Mouse (Mus musculus) neural tube, embryonic 14.5 days (tissue): ENCODE measurements around the gene Tspo. TPM values are rescaled to one million over a fixed set of nuclear protein-coding genes. Genes with fewer than 3 reads are reported as not detected.

ENCODE experiments used
- ATAC-seq: fragments of 200-750 bp; cut with Nextera tagmentation; 2 replicates; pipeline ENCODE4 v1.8.0; 2017; ENCODE audit warnings: low read depth, mild to moderate bottlenecking, moderate TSS enrichment, moderate library complexity
- H3K27ac ChIP-seq: fragments of 300-500 bp; sonication (generic); 2 replicates; pipeline ENCODE4 v1.5.1; 2014; ENCODE audit warnings: low read depth, mild to moderate bottlenecking, control low read depth, low read length, moderate library complexity, mixed read lengths
- H3K27me3 ChIP-seq: fragments of 300-500 bp; sonication (generic); 2 replicates; pipeline ENCODE4 v1.6.1; 2014; ENCODE audit warnings: low read length; ENCODE audit not compliant: control insufficient read depth, insufficient read depth
- H3K36me3 ChIP-seq: fragments of 300-500 bp; sonication (generic); 2 replicates; pipeline ENCODE4 v1.6.1; 2014; ENCODE audit warnings: low read length, mixed read lengths; ENCODE audit not compliant: control insufficient read depth, insufficient read depth
- H3K4me1 ChIP-seq: fragments of 300-500 bp; sonication (generic); 2 replicates; pipeline ENCODE4 v1.6.1; 2014; ENCODE audit warnings: low read length; ENCODE audit not compliant: control insufficient read depth, insufficient read depth
- H3K4me2 ChIP-seq: fragments of 300-500 bp; sonication (generic); 2 replicates; pipeline ENCODE4 v1.6.1; 2014; ENCODE audit warnings: mild to moderate bottlenecking, low read depth, low read length, control low read depth
- H3K4me3 ChIP-seq: fragments of 300-500 bp; sonication (generic); 2 replicates; pipeline ENCODE4 v1.5.1; 2014; ENCODE audit warnings: low read depth, low read length, control low read depth, mixed read lengths
- H3K9ac ChIP-seq: fragments of 300-500 bp; sonication (generic); replicated peaks from 2 replicates; pipeline ENCODE4 v1.6.1; 2014; ENCODE audit warnings: low read depth, mild to moderate bottlenecking, control low read depth, low read length, mixed read lengths
- H3K9me3 ChIP-seq: fragments of 300-500 bp; sonication (generic); 2 replicates; pipeline ENCODE4 v1.6.1; 2016; ENCODE audit warnings: low read length; ENCODE audit not compliant: control insufficient read depth
- WGBS: fragments of 180-500 bp; shearing (Covaris S2); extraction: QIAGEN DNeasy Blood & Tissue Kit; methylation state at CpG from one replicate; pipeline ENCODE4 v1.1.7; 2014; 5-methylcytosine and 5-hydroxymethylcytosine counted together
- polyA plus RNA-seq: library from polyadenylated mRNA; unstranded; fragments of >200 nt; fragmentation: Nextera tagmentation; extraction: Ambion mirVana; gene quantifications from 2 replicates; pipeline ENCODE4 v1.2.1, GENCODE M21; 2014

Gene Tspo
- polyA plus RNA-seq: 4.7 and 7.7 TPM in 2 replicates

DNA sequence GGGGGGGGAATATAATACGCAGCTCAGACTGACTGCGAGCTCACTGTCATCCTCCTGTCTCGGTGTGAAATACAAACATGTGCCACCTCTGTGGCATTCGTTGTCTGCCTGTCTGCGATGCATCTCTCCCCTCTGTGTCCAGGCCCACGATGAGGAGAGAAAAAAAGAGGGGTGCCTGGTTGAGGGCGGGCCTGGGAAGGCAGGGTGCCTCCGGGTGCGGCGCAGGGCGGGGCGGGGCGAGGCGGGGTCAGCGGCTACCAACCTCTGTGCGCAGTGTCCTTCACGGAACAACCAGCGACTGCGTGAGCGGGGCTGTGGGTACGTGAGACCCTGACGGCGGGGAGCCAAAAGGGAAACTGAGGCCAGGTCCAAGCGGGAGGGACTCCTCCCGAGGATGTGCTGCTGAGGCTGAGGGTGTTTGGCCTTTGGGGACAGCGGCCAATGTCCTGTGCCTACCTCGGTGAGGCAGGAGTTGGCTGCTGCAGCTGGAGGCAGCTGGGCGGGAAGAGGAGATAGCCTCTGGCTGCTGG, at the start of gene Tspo, which contains the start of gene Mcat:
Tspo (plus strand) TSS at position 266 of the 530 bp plus-strand sequence.
Mcat (minus strand) TSS at position 461 of the 530 bp plus-strand sequence.
- WGBS: under 1% methylated on average over 28 of the region's 28 CpGs
- no peak for ATAC-seq
- H3K9ac ChIP-seq: peak within 1 kb of the TSS; percentile 52
- peaks cover 14% of the 10 kb centered on the region; the same call in 1 of the 2 replicates for H3K4me1 ChIP-seq
- H3K27me3 ChIP-seq: peaks cover 4% of the 10 kb centered on the region
- H3K4me3 ChIP-seq: peak within 1 kb of the TSS; percentile 25
- H3K27ac ChIP-seq: no peak within 1 kb of the TSS
- H3K4me2 ChIP-seq: peak within 1 kb of the TSS; percentile 64
- H3K9me3 ChIP-seq: no peaks in the 10 kb centered on the region
- H3K36me3 ChIP-seq: no peaks in the 10 kb centered on the region

DNA sequence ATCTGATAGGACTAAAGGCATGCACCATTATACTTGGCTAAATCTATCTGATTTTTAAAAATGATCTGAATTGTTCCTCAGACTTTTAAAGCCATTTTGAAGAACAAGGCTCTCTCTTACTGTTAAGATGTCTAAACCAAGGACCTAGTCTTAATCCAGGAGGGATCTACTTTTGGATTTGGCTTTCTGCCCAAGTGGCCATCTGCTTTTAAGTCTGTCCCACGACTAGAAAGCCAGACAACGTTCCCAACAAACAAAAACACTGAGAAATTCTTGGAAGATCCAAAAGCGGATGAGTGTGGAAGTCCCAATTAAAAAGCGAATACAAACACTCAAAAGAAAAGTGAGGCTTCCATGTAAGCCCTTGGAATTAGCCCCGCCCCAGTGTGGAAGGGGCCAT, 48.4 kb upstream of the Tspo start:
- ATAC-seq: no peak

GRCm38 (mm10) chr15:83518215-83519048, 45.0 kb upstream of the Tspo start:
- no peaks in the 10 kb centered on the region for H3K36me3 ChIP-seq
- H3K4me2 ChIP-seq: peak overlapping the region; percentile 23; the same call in 1 of the 2 replicates
- no peak overlapping the region for H3K27ac ChIP-seq
- no peak overlapping the region for H3K4me3 ChIP-seq
- no peaks in the 10 kb centered on the region for H3K4me1 ChIP-seq
- 35% methylated on average over 20 of the region's 20 CpGs for WGBS
- H3K27me3 ChIP-seq: no peaks in the 10 kb centered on the region
- no peaks in the 10 kb centered on the region for H3K9me3 ChIP-seq
- ATAC-seq: peak; percentile 60; the same call in 1 of the 2 replicates
- no peak overlapping the region for H3K9ac ChIP-seq

More for the DNA sequence above, 48.4 kb upstream of the Tspo start:
- Histone ChIP-seq H3K36me3 (no peaks in the 10 kb centered on the region), H3K4me3 (no peak overlapping the region), H3K4me1 (no peaks in the 10 kb centered on the region), H3K9me3 (no peaks in the 10 kb centered on the region), H3K9ac (no peak overlapping the region), H3K27me3 (no peaks in the 10 kb centered on the region), H3K27ac (no peak overlapping the region), H3K4me2 (no peak overlapping the region)
- WGBS: 72% methylated on average over 5 of the region's 5 CpGs

GRCm38 (mm10) chr15:83520861-83521382, 42.5 kb upstream of the Tspo start:
- no peak overlapping the region for H3K27ac ChIP-seq
- no peaks in the 10 kb centered on the region for H3K36me3 ChIP-seq
- peaks cover 5% of the 10 kb centered on the region; the same call in 1 of the 2 replicates for H3K27me3 ChIP-seq
- peaks cover under 1% of the 10 kb centered on the region; the same call in 1 of the 2 replicates for H3K4me1 ChIP-seq
- WGBS: 80% methylated on average over 6 of the region's 6 CpGs
- no peaks in the 10 kb centered on the region for H3K9me3 ChIP-seq
- no peak overlapping the region for H3K9ac ChIP-seq
- H3K4me3 ChIP-seq: no peak overlapping the region
- no peak for ATAC-seq
- H3K4me2 ChIP-seq: no peak overlapping the region

GRCm38 (mm10) chr15:83523196-83523595, 40.2 kb upstream of the Tspo start:
- no peaks in the 10 kb centered on the region for H3K36me3 ChIP-seq
- H3K4me2 ChIP-seq: no peak overlapping the region
- no peak overlapping the region for H3K4me3 ChIP-seq
- H3K27me3 ChIP-seq: peaks cover 16% of the 10 kb centered on the region
- no peak overlapping the region; the same call in 1 of the 2 replicates for H3K9ac ChIP-seq
- no peak for ATAC-seq
- H3K9me3 ChIP-seq: no peaks in the 10 kb centered on the region
- H3K4me1 ChIP-seq: peaks cover 15% of the 10 kb centered on the region
- WGBS: 26% methylated on average over 7 of the region's 7 CpGs
- no peak overlapping the region for H3K27ac ChIP-seq

- Histone ChIP-seq H3K27me3 (peaks cover 16% of the 10 kb centered on the region), H3K4me2 (no peak overlapping the region), H3K36me3 (no peaks in the 10 kb centered on the region), H3K9ac (no peak overlapping the region; the same call in 1 of the 2 replicates), H3K4me3 (no peak overlapping the region), H3K9me3 (no peaks in the 10 kb centered on the region), H3K27ac (no peak overlapping the region), H3K4me1 (peaks cover 15% of the 10 kb centered on the region)
- WGBS: 61% methylated on average over 14 of the region's 14 CpGs
- ATAC-seq: no peak
These were observed 39.6 kb upstream of the Tspo start for GRCm38 (mm10) chr15:83523638-83524332.

- H3K27me3 ChIP-seq: peaks cover 16% of the 10 kb centered on the region
- peaks cover 15% of the 10 kb centered on the region for H3K4me1 ChIP-seq
- WGBS: 84% methylated on average over 3 of the region's 3 CpGs
- no peak overlapping the region for H3K27ac ChIP-seq
- no peak for ATAC-seq
- H3K36me3 ChIP-seq: no peaks in the 10 kb centered on the region
- no peak overlapping the region for H3K4me2 ChIP-seq
- no peaks in the 10 kb centered on the region for H3K9me3 ChIP-seq
- H3K9ac ChIP-seq: no peak overlapping the region
- no peak overlapping the region for H3K4me3 ChIP-seq
These were observed 39.1 kb upstream of the Tspo start for GRCm38 (mm10) chr15:83524333-83524729.

DNA sequence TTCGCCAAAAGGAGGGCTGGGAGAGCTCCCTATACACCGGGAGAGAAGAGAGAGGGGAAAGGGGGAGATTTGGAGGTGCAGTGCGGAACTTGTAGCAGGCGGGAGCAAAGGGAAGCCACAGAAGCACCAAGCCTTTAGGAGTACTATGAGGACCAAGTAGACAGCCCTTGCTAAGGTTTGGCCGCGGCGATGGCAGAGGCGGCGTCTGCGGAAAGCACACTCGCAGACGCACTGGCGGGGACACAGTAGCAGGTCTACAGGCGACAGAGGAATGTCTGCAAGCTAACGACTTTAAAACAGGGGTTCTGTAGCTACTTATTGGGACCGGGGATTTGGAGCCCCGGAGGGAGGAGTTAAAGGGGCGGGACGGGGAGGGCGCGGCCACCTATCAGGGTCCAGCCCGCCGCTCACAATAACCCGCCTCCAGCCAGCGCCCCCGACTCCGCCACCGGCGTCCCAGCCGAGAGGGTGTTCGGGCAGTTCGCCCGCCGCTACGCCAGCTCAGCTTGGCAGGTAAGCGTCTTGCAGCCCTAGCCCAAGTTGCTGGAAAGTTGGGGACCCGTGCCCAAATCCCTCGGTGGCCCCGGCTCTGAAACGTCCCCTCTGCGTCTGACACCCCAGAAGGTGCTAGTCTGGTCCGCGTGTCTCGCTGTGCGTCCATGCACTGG, 36.8 kb upstream of the Tspo start, which contains the start of gene Bik:
Bik (plus strand) TSS at position 439 of the 668 bp plus-strand sequence.
- WGBS: under 1% methylated on average over 45 of the region's 45 CpGs
- H3K27ac ChIP-seq: no peak within 1 kb of the TSS
- peaks cover 15% of the 10 kb centered on the region for H3K4me1 ChIP-seq
- peak; percentile 31; the same call in 1 of the 2 replicates for ATAC-seq
- H3K9ac ChIP-seq: peak within 1 kb of the TSS; percentile 25; the same call in 1 of the 2 replicates
- H3K36me3 ChIP-seq: no peaks in the 10 kb centered on the region
- H3K27me3 ChIP-seq: peaks cover 16% of the 10 kb centered on the region
- peak within 1 kb of the TSS; percentile 93 for H3K4me2 ChIP-seq
- H3K4me3 ChIP-seq: peak within 1 kb of the TSS; percentile 36
- no peaks in the 10 kb centered on the region for H3K9me3 ChIP-seq
